ENCODE assay signal across 15 mouse cellular contexts in genomic region chr4:142136766-142137503, GRCm38 (mm10). TPM values are rescaled to one million over a fixed set of nuclear protein-coding genes. Genes with fewer than 3 reads are reported as not detected.
DNase-seq lines count a peak whose midpoint lies in the region; ATAC-seq and TF ChIP-seq lines count a peak whose summit lies in the region.
"Had no signal": no experiment of that assay in that cellular context is flagged by ENCODE, and none has a peak within 500 bp of the region (broad histone marks: within the 10 kb centered on the region; RNA-seq: fewer than 3 reads in every experiment).

No protein-coding gene starts in this region.

- H3K9ac ChIP-seq in forebrain, embryonic 11.5 days (ENCODE audit: low read length): no peak overlapping the region
- no peak overlapping the region for H3K9ac ChIP-seq in forebrain, postnatal 0 days
- no peak overlapping the region for H3K9ac ChIP-seq in midbrain, embryonic 13.5 days (replicated peaks)
- H3K9ac ChIP-seq: embryonic facial prominence, embryonic 13.5 days; kidney, embryonic 15.5 days; midbrain, embryonic 12.5 days had no signal

- no peaks in the 10 kb centered on the region for H3K27me3 ChIP-seq in forebrain, embryonic 11.5 days (ENCODE audit: control insufficient read depth, insufficient read depth, low read length)
- no peaks in the 10 kb centered on the region for H3K27me3 ChIP-seq in forebrain, postnatal 0 days (ENCODE audit: insufficient read depth, low read length)
- no peaks in the 10 kb centered on the region for H3K27me3 ChIP-seq in midbrain, embryonic 10.5 days (ENCODE audit: low read depth, poor library complexity, severe bottlenecking)
- no peaks in the 10 kb centered on the region for H3K27me3 ChIP-seq in midbrain, embryonic 13.5 days
- H3K27me3 ChIP-seq: embryonic facial prominence, embryonic 13.5 days; kidney, embryonic 15.5 days; midbrain, embryonic 12.5 days; Patski had no signal

- H3K4me1 ChIP-seq in forebrain, embryonic 11.5 days (replicated peaks; ENCODE audit: control insufficient read depth, insufficient read depth, low read length): peaks cover 6% of the 10 kb centered on the region; the same call in 1 of the 2 replicates
- no peaks in the 10 kb centered on the region for H3K4me1 ChIP-seq in forebrain, postnatal 0 days (ENCODE audit: insufficient read depth)
- peaks cover 31% of the 10 kb centered on the region for H3K4me1 ChIP-seq in midbrain, embryonic 10.5 days
- peaks cover 10% of the 10 kb centered on the region for H3K4me1 ChIP-seq in midbrain, embryonic 13.5 days (replicated peaks)
- H3K4me1 ChIP-seq: kidney, embryonic 15.5 days had no signal

- no peak overlapping the region for H3K4me3 ChIP-seq in forebrain, embryonic 11.5 days (ENCODE audit: low read depth, low read length)
- no peak overlapping the region for H3K4me3 ChIP-seq in forebrain, postnatal 0 days (ENCODE audit: low read depth, low read length)
- no peak overlapping the region for H3K4me3 ChIP-seq in midbrain, embryonic 10.5 days
- no peak overlapping the region for H3K4me3 ChIP-seq in midbrain, embryonic 13.5 days (replicated peaks)
- H3K4me3 ChIP-seq: embryonic facial prominence, embryonic 13.5 days; forebrain, embryonic 10.5 days; kidney, embryonic 15.5 days; midbrain, embryonic 12.5 days had no signal

- no peak for DNase-seq in forebrain, embryonic 11.5 days (ENCODE audit: low spot score)
- no peak for DNase-seq in forebrain, postnatal 0 days
- DNase-seq in midbrain, embryonic 10.5 days (ENCODE audit: low spot score): no peak
- peak; percentile 95 to 96 for DNase-seq in cerebellum, postnatal 25 days
- DNase-seq in urinary bladder, adult 2 months (ENCODE audit: low spot score): no peak
- no peak for DNase-seq in kidney, postnatal 10 days
- DNase-seq: layer of hippocampus, adult 9-11 months; lung, postnatal 4 days; thymus, postnatal 25 days had no signal

- TF ChIP-seq CTCF in forebrain, postnatal 0 days (IDR thresholded peaks at IDR 0.05; ENCODE audit: low read depth): no peak

- no peaks in the 10 kb centered on the region for H3K36me3 ChIP-seq in forebrain, embryonic 11.5 days (ENCODE audit: control insufficient read depth, insufficient read depth, low read length)
- 0 out of 2 replicates have a peak, but pooled peaks cover 3% of the 10 kb centered on the region for H3K36me3 ChIP-seq in forebrain, postnatal 0 days (ENCODE audit: insufficient read depth)
- H3K36me3 ChIP-seq in midbrain, embryonic 10.5 days: peaks cover 10% of the 10 kb centered on the region
- peaks cover 13% of the 10 kb centered on the region for H3K36me3 ChIP-seq in midbrain, embryonic 13.5 days

- H3K4me2 ChIP-seq in forebrain, embryonic 11.5 days (ENCODE audit: low read depth, low read length, severe bottlenecking): no peak overlapping the region
- H3K4me2 ChIP-seq in forebrain, postnatal 0 days (ENCODE audit: low read depth): no peak overlapping the region
- H3K4me2 ChIP-seq in midbrain, embryonic 13.5 days (replicated peaks): no peak overlapping the region
- H3K4me2 ChIP-seq: embryonic facial prominence, embryonic 13.5 days; kidney, embryonic 15.5 days; midbrain, embryonic 12.5 days had no signal

- H3K27ac ChIP-seq in forebrain, embryonic 11.5 days (ENCODE audit: low read depth, low read length): no peak overlapping the region
- H3K27ac ChIP-seq in forebrain, postnatal 0 days (ENCODE audit: low read depth, low read length): no peak overlapping the region
- H3K27ac ChIP-seq in midbrain, embryonic 10.5 days (replicated peaks): peak overlapping the region; percentile 38
- no peak overlapping the region for H3K27ac ChIP-seq in midbrain, embryonic 13.5 days
- H3K27ac ChIP-seq: embryonic facial prominence, embryonic 13.5 days; forebrain, embryonic 10.5 days; kidney, embryonic 15.5 days; midbrain, embryonic 12.5 days had no signal

- WGBS in forebrain, embryonic 11.5 days: 79% methylated on average over 10 of the region's 10 CpGs
- 77% methylated on average over 10 of the region's 10 CpGs for WGBS in forebrain, postnatal 0 days
- 90% methylated on average over 10 of the region's 10 CpGs for WGBS in midbrain, embryonic 10.5 days
- 91% methylated on average over 10 of the region's 10 CpGs for WGBS in midbrain, embryonic 13.5 days

- no peaks in the 10 kb centered on the region for H3K9me3 ChIP-seq in forebrain, embryonic 11.5 days (ENCODE audit: control insufficient read depth, low read length)
- H3K9me3 ChIP-seq in forebrain, postnatal 0 days (ENCODE audit: low read length): no peaks in the 10 kb centered on the region
- H3K9me3 ChIP-seq in midbrain, embryonic 10.5 days (replicated peaks): no peaks in the 10 kb centered on the region
- H3K9me3 ChIP-seq in midbrain, embryonic 13.5 days: no peaks in the 10 kb centered on the region
- H3K9me3 ChIP-seq: embryonic facial prominence, embryonic 13.5 days; forebrain, embryonic 10.5 days; kidney, embryonic 15.5 days; midbrain, embryonic 12.5 days had no signal

- ATAC-seq in forebrain, embryonic 11.5 days (replicated peaks; ENCODE audit: low FRiP score): 0 out of 2 replicates have a peak, but pooled peaks have one; percentile 11
- ATAC-seq in forebrain, postnatal 0 days: no peak
- no peak for ATAC-seq in midbrain, embryonic 13.5 days
- ATAC-seq: Patski had no signal

RNA-seq across cellular contexts. Expression of gene Tmem51, which starts 52.8 kb away (rescaled TPM):
- polyA plus RNA-seq in forebrain, embryonic 11.5 days (2014; fragmentation: Nextera tagmentation; extraction: Ambion mirVana): 6.3 and 8.9 TPM in 2 replicates
- total RNA-seq in forebrain, postnatal 0 days (2014; rRNA removed): 3.5 and 5.7 TPM in 2 replicates
- polyA plus RNA-seq in forebrain, postnatal 0 days (2015; fragmentation: Nextera tagmentation; extraction: Ambion mirVana): 6.1 and 7.4 TPM in 2 replicates
- 13.3 and 13.6 TPM in 2 replicates for polyA plus RNA-seq in midbrain, embryonic 10.5 days (2016; fragmentation: Nextera tagmentation; extraction: Ambion mirVana)
- 5.7 and 6.4 TPM in 2 replicates for polyA plus RNA-seq in midbrain, embryonic 13.5 days (2015; fragmentation: Nextera tagmentation; extraction: Ambion mirVana)
- polyA plus RNA-seq in urinary bladder, adult 2 months (2012; rRNA removed): 39.8 and 44.9 TPM in 2 replicates

Comparison
In these comparisons a context has a peak if more than half of its experiments do, and no peak if none do; other contexts are left out.
1. DNase-seq: peak in cerebellum, postnatal 25 days (2 of 2); none in forebrain, embryonic 11.5 days (single experiment), forebrain, postnatal 0 days (single experiment), midbrain, embryonic 10.5 days (single experiment), urinary bladder, adult 2 months (single experiment) and kidney, postnatal 10 days (single experiment).